Mouse (Mus musculus) urinary bladder, postnatal 10 days (tissue): ENCODE data around the gene Tpm1.

Experiments used
- DNase-seq: peaks from one replicate; pipeline ENCODE4 v3.0.0; 2022; ENCODE audit warnings: low spot score

Gene Tpm1

DNA sequence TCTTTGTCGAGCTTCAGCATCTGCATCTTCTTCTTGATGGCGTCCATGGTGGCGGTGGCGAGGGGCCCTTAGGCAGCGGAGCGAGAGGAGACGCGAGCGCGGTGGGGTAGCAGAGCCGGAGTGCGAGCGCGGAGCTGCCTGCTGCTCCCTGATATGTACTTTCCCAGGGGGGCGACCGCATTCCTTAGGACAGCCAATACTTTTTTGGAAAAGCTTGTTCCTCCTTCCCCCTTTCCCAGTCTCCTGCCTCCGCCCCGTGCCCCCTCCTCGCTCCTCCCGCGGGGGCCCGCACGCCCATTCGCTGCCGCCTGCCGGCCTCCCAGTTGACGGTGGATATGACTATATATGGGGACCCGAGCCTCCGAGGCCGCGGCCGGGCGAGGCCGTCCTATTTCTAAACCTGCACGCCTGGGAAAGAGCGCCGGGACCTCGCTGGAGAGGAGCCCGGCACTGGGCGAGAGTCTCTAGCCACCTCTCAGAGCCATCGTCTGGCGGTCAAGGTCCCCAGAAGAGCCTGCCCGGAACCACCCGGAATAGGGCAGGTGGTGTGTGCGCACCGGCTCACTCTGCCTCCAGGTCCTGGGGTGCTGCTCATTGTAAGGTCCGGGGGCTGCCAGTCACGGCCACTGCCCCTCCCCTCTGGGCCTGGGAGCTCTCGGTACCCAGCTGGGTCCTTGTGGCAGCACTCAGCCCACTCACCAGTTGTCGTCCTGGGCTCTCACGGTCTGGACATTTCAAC lies at the start of gene Tpm1:
Tpm1 (minus strand) TSS at position 321 of the 739 bp plus-strand sequence.
- DNase-seq, result peak; percentile 62

DNA sequence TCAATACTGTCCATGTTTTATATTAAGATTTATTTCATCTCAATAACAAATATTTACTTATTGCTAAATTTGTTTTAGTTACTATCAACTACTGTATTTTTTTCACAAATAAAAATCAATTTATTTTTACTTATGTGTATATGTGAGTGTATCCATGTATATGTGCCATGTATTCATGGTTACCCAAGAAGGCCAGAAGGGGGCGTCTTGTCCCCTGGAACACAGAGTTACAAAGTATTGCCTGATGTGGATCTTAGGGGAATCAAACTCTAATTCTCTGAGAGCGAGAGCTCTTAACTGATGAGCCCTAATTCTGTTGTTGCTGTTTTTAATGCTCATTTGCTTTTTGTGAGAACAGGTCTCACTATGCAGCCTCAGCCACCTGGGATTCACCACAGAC lies 45.2 kb upstream of the Tpm1 start:
- DNase-seq, result no peak

DNA sequence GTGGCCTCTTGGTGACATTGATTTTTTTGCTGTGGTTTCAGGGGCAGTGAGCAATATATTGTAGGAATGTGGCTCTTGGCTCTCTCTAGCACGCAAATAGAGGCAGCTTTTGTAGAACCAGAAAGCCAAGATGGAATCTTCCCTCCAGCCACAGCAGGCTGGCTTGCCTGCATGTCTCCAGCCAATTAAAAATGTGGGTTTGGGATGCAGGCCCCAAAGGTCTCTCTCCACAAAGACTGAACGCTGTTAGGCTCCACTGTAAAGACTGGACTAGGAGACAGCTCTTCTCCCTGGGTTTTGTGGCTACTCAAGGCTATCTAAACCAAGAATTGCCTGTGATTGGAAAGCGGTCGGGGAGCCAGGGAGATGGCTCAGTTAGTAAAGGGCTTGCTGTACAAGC lies 43.0 kb upstream of the Tpm1 start:
- no peak for DNase-seq

DNA sequence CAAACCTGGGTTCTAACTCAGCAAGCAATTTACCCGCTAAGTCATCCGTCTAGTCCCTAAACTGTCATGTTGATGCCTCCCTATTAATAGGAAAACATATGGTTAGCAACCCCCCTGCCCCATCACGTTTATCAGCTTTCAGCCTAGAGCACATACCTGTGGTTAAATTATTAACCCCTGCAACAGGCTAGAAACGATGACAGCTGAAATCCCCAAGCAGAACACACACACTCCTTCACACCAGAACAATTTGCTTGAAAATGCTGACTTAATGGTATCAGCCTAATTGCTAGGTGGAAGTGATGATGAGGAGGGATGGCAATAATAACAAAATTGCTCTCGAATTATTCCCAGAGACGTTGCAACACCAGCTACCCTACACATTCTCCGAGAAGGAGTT lies 42.4 kb upstream of the Tpm1 start:
- no peak for DNase-seq

DNA sequence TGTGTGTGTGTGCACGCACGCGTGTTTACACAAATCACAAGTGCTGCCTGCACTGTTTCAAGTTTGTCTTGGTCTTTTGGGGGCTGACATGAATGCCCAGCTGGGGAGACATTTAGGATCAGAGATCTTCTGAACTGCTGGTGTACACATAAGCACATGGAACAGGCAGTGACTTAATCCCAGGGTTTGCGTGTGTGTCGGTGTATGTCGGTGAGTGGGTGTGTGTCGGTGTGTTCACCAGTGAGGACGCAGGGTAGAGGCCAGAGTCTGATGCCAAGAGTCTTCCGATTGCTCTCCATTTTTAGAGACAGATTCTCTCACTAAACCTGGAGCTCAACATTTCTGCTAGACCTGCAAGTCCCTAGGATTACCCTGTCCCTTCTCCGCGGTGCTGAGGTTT lies 41.9 kb upstream of the Tpm1 start:
- no peak for DNase-seq

DNA sequence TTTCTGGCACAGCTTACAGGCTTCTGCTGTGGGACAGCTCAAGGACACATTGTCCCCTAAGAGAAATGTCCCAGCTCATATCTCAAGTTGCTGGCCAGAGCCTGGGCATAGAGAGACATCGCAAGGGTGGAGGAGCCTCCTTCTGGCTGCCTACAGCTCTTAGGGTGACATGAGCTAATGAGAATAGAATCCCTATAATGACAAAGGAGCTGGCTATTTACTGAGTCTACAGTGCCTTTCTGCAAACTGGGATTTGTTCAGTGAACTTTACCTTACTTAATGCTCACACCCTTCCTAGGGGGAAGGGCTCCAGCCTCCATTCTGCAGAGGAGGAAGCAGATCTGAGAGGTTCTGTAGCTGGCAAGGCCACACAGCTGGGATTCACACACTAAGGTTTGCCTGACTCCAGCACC lies 41.4 kb upstream of the Tpm1 start:
- no peak for DNase-seq

DNA sequence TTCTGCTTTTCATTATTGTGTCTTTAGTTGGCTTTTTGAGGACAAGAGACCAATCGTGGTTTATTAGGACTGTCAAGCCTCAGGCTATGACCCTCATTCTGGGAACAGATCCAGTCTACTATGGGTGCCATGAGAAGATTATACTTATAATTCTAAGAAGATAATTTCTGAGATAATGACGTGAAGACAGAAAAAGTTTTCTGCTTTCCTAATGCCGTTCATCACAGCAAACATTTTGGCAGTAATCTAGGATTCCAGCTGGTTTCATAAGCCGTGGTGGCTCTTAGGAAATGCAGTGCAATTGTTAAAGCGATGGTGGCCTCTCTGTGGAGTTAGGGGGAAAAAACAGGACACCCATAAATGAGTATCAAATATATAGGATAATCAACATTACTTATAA lies 40.0 kb upstream of the Tpm1 start:
- no peak for DNase-seq

DNA sequence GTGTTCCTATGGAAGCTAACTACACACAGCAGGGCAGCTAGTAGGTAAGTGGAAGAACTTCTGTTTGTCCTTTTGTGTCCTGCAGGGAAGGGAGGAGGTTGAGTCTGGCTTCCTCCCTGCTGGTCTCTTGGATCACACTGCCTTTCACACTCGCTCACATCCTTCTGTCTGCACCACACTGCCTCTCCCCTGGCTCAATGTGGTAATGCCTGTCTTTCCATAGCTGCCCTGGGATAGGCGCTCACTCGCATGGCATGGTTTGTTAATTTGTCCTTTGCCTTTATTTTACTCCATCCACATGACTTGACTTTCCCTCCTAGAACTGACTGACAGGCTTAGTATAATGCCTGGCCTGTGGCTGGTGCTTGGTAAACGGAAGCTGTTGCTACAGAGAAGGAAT lies 34.6 kb upstream of the Tpm1 start:
- DNase-seq, result no peak

DNA sequence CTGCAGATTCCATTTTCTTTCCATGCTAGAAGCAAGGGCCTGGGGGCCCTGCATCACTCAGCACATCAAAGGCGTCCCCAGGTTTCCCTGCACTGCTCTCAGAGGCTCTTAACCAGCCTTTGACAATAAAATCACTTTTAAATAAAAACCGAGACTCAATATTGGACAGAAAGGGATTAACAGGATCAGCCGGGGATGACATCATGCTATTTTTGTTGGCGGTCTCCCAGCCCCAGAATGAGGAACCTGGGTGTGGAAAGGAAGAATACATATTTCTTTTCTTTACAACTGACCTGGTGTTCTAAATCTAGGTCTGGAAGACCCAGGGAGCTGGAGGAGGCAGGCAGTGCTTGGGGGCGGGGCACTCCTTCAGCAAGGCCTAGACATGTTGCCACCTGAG lies 32.5 kb upstream of the Tpm1 start:
- no peak for DNase-seq

DNA sequence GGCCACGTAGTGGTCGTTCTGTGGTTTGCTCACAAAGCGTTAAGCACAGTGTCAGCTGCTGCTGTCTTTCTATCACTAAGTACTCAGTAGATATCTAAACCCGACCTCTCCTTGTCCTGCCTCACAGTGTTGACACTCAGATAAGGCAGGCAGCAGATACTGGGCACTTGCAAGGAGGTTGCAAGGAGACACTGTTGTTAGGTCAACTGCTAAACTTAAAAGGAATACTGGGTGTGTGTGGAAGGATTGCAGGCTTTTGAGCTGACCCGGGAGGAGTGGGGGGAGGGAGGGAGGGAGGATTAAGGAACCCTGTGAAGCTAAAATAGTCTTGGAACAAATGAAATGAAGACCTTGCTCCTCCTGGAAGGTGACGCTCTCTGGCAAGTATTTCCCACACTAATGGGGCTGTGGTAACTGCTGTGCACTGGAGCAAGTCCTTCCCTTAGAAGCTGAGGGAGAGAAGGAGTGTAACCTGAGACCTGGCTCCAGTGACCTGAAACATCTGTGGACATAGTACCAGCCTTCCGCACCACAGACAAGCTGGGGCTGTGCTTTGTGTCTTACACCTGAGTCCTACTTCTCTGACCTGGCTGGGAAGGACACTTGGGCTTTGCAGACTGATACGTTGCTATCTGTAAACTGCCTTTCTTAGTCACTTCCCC lies 28.6 kb upstream of the Tpm1 start:
- DNase-seq, result no peak

DNA sequence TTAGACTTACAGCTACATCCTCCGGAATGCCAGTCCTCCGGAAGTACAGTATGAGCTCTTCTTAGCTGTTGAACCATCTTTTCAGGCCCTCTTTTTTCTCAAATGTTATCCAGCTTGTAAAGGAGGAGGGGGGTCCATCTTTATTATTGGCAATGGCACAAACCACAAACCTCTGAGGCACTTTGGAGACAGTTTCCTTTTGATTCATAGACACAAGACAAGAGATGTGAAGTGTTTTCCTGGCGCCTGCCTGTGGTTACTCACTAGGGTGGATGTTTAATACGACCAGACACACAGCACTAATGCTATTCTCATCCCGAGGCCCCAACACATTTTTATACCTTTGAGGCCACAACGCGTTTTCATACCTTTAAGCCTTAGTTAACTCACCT lies 28.1 kb upstream of the Tpm1 start:
- no peak for DNase-seq

DNA sequence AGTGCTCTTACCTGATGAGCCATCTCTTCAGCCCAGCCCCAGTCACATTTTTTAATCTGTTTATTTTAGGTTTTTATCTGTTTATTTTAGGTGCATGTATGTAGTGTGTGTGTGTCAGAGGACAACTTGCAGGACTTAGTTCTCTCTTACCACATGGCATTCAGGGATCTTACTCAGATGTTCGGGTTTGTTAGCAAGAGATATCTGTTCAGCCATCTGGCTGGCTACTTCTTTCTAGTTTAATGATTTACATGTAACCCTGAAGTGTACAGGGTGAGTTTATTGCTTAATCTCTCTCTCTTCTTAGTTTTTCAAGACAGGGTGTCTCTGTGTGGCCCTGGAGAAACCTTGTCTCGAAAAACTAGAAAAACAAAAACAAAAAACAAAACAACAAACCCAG lies 23.0 kb upstream of the Tpm1 start:
- DNase-seq, result no peak

DNA sequence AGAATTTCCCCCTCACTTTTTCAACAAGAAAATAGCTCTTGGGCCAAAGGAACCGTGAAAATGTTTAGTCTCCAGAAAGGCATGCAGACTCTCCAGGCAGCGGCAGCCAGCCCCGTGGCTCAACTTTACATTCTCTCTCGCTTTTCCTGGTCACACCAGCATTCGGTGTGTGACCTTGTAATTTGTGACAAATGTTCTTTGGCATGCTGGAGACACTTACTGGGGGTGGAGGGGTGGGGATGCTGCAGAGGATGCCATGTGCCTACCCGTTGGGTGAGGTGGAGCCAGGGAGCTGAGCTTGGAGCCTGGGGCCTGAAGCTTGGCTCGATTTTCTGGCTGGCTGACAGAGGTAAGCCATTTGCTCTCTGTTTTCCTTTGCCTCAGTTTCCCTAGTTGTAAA lies 22.4 kb upstream of the Tpm1 start:
- DNase-seq, result no peak

DNA sequence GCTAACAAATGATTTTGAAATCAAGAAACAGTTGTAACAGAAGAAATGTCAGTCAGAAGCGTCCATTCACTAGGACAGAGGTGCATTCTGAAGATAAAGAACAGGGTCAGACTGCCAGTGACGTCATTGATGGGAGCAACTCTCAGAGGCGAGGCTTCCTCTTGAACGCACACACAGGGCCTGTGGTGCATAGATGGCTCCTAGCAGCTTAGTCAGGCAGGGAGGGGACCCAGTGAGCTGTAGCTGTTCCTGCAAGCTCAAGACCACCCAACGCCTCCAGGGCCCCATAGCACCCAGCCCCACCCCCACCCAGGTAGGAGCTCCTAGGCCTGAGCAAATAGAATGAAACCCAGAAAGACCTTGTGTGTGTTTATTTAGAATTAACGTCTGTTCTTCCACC lies 21.9 kb upstream of the Tpm1 start:
- no peak for DNase-seq

DNA sequence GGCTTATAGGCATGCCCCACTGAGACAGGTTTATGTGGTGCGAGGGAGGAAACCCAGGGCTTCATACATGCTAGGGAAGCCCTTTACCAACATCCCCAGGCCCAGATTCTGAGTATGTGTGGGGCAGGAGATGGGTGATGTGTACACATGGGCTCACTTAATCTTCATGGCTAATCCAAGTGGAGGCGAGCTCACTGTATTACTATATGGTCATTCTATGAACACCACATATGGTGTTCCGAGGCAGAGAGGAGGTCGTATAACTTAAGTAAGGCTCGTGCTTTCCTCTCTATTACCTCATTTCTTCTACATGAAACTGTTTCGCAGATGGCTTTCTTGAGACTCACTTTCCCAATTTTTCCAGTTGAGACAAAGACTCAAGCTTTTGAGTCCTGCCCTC lies 17.4 kb upstream of the Tpm1 start:
- no peak for DNase-seq

DNA sequence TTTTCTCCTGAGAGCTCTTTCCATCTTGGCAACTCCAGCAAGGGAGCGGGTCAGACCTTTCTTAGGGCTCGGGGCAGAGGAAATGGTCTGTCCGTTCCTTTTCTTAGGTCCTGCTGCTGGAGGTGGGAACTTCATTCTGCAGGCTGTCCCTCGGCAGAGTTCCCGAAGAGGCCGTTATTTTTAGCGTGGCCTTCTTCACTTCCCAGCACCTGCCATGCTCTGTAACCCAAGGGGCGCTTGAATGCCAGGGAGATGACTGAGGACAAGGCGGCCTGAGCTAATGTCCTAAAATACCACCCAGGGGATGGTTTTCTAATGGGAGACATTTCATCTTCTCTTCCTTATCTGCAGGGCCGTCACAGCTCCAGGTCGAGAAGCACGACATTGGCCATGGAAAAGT lies 10.5 kb upstream of the Tpm1 start:
- no peak for DNase-seq

DNA sequence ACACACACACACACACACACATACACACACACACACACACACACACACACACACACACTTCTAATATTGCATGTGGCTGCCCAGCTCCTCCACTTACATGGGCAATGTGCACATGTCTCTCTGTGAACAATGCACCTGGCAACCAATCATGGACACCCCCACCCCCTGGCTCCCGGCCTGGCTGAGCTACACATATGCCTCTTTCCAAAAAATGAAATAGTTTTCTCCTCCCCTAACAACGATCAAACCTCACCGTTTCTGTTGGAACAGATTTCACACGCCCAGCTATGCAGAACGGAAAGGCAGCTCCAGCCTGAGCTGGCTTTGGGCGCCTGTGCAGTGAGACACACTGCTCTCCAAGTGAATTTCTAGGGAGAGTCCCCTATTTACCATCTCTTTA lies 9.2 kb upstream of the Tpm1 start:
- DNase-seq, result no peak

DNA sequence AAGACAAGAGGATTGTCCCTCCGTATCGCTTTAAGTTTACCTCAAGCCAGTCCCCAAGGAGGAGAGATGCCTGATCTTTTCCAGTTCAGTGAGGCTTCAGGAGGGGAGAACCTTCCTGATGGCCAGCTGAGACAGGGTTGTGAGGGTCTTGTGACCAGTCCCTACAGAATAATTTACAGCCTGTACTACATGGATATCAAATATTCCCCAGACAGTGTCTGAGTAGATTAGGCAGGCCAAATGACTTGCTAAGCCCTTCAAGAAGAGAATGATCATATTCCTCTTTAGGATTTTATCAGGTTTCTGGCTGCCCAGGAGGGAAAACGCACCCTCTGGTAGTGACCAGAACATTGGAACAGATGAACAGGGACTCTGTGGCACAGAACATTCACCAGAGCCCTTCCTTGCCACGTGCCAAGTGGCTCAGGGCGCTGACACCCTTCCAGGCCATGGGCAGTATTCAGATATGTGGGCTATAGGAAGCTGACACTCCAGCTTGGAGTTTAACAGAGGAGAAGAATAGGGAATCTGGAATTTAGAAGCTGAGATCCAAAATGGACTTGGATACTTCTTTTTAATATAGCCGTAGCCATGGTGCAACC lies 1.6 kb upstream of the Tpm1 start:
- DNase-seq, result no peak

DNA sequence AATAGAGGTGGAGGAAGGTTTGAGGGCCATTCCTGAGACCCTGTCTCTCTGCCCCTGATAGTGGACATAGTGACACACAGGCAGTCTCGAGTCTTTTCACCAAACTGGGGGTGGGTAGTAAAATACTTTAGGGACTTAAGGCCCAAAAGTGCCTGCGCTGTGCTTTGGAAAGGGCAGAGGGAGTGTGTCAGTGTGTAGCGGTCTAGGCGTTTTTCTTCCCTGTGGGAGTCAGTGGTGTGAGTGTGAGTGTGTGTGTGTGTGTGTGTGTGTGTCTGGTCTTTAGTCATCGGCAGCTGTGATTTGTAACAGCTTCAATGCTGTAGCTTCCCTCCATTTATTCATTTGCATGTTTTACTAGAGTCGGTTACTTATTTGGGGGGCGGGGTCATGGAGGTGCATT lies 630 bp upstream of the Tpm1 start:
- no peak for DNase-seq

DNA sequence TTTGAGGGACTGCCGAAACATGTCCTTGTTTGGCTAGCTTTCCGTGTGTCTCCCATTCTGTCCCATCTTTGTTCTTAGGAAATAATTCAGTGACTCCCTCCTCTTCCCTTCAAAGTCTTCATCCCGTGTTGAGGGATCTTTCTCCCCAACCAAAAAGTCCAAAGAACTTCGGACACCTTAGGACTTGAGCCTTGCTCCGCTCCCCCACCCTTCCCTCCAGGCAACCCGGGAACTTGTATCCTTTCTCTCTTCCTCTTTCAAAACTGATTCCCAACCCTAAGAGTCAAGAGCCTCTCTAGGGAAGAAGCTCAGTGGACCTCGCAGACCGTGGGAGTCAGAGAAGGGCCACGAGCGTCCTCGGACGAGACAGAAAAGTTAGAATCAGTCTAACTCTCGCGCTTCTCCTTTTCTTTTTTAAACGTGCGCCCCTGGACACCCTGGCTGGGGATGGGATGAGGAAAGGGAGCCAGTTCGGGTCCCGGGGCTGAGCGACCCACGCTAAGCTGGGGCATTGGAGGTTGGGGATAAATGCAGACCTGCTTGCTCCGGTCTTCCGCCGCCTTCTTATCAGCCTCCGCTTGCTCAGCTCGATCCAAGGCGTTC lies 622 bp downstream of the Tpm1 start:
- DNase-seq, result no peak

DNA sequence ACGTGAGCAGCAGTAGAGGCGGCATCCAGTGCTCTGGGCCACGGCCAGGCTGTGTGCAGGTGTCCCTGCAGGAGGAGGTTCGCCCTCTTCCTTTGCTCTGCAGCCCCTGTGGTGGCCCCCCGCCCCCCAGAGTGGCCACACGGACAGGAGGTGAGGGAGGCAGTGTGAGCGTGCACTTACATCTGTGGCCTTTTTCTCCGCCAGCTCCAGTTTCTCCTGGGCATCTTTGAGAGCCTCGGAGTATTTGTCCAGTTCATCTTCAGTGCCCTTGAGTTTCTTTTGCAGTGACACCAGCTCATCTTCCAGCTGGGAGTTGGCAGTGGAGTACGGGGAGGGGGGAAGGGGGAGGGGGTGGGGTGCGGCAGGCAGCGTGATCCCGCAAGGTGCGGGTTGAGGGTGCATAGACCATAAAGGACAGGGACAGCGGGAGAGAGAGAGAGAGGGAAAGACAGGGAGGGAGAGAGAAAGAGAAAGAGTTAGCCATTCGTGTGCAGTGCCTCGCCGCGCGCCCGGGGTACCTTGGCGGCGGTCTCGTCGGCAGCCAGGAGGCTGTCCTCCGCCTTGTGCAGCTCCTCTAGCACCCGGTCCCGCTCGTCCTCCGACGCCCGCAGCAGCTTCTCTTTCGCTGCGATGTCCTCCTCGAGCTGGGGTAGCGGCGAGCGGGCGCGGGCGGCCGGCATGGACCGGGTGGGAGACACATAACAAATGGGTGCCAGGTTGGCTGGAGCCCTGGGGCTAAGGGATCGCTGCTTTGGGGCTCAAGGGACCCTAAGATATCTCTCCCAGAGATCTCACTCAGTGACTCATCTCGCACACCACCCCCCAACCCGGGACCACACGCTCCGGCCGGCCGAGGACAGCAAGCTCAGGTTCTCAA lies 1.4 kb downstream of the Tpm1 start:
- no peak for DNase-seq

DNA sequence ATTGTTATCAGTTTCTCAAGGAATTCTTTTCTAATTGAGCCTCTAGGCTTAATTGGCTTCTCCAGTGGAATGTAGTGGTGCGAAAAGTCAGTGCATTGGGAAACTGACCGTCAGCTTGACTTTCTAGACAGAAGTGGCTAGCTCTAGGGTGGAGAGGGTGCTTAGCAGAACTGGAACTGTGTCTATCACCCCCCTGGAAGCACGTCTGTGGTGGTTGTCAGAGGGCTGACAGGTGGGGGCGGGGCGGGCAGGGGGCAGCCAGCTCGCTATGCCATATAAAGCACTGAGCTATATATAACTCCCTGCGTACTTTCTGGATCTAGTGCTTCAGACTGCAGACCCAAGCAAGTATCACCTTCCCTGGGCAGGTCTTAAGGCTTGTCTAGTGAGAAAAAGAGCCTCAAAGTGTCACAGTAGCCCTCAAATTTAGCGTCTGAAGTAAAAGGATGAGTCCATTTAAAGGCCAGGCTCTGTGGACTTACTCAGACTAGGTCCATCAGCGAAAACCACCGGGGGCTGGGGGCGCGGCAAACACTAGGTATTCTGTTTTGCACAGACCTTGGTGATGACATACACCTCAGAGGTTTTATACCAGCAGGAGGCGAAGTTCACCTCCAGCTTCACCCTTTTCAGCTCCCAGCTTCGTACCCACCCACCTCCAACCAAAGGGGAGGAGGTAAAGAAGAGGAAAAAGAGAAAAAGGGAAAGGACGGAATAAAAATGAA lies 2.2 kb downstream of the Tpm1 start:
- DNase-seq, result no peak
